Mouse (Mus musculus) gastrocnemius, adult 2 months (tissue): ENCODE data around the gene Bak1. TPM values are rescaled to one million over a fixed set of nuclear protein-coding genes. Genes with fewer than 3 reads are reported as not detected.

Experiments
- DNase-seq: peaks from one replicate; pipeline ENCODE4 v3.0.0; 2022
- H3K27ac ChIP-seq: fragments of 200-600 bp; 2 replicates; pipeline ENCODE4 v1.8.1; 2022; ENCODE audit warnings: mild to moderate bottlenecking
- H3K4me3 ChIP-seq: fragments of 200-600 bp; 2 replicates; pipeline ENCODE4 v1.8.1; 2022; ENCODE audit warnings: mild to moderate bottlenecking, moderate library complexity
- CTCF ChIP-seq: fragments of 200-600 bp; IDR thresholded peaks from 2 replicates; pipeline ENCODE4 v1.8.1; 2022; ENCODE audit warnings: antibody characterized with exemption, mild to moderate bottlenecking, moderate library complexity
- intact Hi-C: fragments of 180-260 bp; cut with DNase I; formaldehyde crosslinking; loops from one replicate; pipeline ENCODE4 v1.15.1; 2025
- total RNA-seq, 2 experiments: library from RNA; stranded (reverse); gene quantifications; 2 replicates each; pipeline ENCODE4 v1.2.3; 2021

The Bak1 gene
- total RNA-seq, 2 experiments from 2014 or later = 15.5 to 20.1 TPM

DNA sequence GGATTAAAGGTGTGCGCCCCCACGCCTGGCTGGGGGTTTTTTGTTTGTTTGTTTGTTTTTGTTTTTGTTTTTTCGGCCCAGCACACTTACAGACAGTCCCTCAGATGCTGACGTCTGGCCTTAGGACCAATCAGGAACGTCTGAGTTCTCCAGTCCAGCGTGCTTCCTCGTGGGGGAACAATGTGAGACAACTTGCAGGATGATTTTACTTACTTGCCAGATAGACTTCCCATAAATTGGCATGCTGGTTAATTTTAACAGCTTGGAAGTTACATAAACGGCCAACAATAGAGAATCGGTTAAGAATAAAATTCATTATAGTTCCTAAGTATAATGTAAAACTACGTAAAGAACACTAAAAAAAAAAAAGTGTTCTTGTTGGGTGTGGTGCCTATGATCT lies 17.6 kb downstream of the Bak1 start:
- no peak for TF ChIP-seq CTCF
- Histone ChIP-seq H3K4me3 (no peak overlapping the region), H3K27ac (no peak overlapping the region)
- DNase-seq = no peak
- intact Hi-C loops = no loop called here

DNA sequence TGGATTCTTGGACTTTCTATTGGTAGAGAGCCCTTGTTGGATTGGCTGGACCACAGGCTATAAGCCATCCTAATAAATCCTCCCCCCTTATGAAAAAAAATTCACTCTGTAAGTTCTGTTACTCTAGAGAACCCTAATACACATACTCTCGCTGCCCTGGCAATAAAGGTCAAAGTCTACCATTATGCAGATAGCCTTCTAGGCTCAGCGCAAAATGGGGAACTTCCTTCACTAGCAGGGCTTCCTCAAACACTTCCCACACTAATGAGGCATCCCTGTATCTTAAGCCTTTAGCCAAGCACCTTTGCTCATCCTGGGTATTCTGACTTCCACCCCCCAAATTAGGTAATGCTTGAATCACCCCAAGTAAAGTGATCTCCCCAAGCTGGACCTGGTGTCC lies 20.5 kb downstream of the Bak1 start:
- no peak overlapping the region for H3K27ac ChIP-seq
- TF ChIP-seq CTCF = no peak
- intact Hi-C loops = no loop called here
- H3K4me3 ChIP-seq = no peak overlapping the region
- DNase-seq = no peak

DNA sequence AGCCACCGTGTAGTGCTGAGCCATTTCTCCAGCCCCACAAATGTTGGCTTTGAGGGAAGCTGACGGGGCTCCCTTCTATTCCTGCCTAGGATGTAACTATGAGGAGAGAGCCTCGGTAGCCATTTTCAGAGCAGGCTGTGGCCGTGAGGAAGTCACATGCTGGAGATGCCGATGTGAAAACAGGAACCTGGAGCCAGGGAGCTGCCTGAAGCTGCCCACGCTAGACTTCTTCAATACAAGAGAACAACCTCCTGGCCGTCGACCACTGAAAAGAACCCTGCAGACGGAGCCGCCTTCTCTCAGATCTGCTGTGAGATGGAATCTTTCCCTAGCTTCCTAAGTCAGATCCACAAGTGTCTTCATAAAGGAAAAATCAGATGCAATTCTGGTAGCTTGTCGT lies 23.2 kb downstream of the Bak1 start:
- no peak for TF ChIP-seq CTCF
- no peak for DNase-seq
- intact Hi-C loops = no loop called here
- H3K27ac ChIP-seq = no peak overlapping the region
- no peak overlapping the region for H3K4me3 ChIP-seq

DNA sequence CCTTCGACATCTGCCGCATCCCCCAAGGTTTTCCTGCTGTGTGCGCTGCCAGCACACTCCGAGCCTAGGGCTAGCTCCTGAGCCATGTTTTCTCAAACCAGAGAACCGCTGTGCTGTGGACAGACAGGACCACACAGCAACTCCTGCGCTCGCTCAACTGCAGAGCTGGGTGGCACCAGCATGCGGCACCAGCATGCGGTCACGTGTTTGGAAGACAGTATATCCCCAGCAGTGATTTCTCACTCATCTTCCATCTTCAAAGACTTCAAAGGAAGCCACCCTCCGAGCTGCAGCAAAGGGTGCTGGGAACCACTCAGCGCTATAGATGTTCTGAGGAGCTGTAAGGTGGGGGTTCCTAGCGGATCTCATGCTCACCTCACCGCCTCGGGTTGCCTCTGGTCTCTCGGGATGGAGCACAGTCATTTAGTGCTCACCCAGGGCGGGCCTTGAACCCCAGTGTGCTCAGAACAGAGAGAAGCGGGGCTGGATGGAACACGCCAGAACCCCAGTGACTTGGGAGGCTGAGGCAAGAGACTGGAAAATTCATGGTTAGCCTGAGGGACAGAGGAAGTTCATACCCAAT lies 23.8 kb downstream of the Bak1 start:
- DNase-seq = no peak
- intact Hi-C loops = no loop called here
- H3K27ac ChIP-seq = no peak overlapping the region
- TF ChIP-seq CTCF = no peak
- no peak overlapping the region for H3K4me3 ChIP-seq

DNA sequence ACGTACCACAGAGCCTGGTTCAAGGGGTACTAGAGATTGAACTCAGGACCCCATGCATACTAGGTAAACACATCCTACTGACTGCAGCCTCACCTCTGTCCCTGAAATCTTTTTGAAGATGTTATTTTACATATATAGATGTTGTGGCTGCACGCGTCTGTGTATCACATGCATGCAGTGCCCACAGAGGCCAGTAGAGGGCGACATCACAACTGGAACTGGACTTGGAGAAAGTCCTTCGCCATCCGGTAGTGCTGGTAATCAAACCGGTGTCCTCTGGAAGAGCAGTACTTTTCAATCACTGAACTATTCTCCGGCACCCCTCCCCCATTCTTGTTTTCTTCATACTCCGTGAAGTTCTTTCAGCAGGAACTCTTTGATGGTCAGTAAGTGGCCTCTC lies 24.4 kb downstream of the Bak1 start:
- intact Hi-C loops = no loop called here
- peak; percentile 60 for DNase-seq
- Histone ChIP-seq H3K4me3 (no peak overlapping the region), H3K27ac (no peak overlapping the region)
- TF ChIP-seq CTCF = peak; percentile 85

DNA sequence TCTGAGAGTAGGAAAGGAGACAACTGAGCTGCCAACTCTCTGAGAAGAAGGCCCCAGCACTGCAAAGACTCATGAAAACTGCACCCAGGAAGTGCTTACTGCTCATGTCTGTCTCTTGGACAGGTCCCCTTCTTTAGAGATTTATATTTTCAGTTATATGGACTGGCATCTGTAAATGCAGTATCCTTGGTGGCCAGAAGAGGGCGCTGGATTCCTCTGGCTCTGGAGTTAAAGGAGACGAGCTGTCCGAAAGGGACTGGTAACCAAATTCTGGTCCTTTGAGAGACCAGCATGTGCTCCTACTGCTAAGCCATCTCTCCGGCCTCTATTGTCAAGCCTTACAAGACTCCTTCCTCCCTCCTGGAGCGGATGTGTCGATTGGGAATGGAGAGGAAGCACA lies 26.9 kb downstream of the Bak1 start:
- TF ChIP-seq CTCF = peak; percentile 62
- Histone ChIP-seq H3K27ac (no peak overlapping the region), H3K4me3 (no peak overlapping the region)
- DNase-seq = no peak
- intact Hi-C loops = no loop called here

DNA sequence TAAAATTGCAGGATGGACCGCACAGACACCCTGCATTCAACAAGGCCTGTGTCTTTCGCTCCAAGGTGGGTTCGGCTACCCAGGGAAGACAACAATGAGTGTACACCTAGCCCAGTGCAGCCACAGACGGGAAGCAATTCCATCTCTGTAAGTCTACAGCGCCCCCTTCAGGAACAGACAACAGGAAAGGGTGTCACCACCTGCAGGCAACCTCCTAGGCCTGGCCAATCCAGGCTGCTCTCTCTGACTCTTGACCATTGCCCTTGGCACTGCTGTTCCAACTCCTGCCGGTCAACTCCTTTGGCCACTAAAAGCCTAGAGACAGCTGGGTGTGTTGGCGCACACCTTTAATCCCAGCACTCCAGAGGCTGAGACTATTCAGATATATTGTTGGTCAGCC lies 27.7 kb downstream of the Bak1 start:
- intact Hi-C loops = no loop called here
- TF ChIP-seq CTCF = peak; percentile 22; the same call in 1 of the 2 replicates

DNA sequence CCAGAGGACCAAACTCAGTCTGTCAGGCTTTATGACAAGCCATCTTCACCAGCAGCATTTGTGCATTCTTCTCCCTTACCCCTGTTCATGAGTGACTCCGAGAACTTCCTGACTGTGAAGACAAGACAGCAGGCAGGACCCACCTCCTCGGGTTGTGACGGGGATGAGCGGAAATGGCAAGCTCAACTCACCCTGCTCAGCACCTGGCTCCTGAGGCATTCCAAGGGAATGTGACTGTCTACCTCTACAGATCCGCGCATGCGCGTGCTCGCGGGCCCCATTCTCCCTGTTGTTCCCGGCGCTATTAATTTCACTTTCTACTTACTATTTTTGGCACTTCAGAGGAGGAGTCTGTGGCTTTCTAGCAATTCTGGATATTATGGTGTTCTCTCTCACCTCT lies 28.8 kb downstream of the Bak1 start:
- Histone ChIP-seq H3K27ac (no peak overlapping the region), H3K4me3 (peak overlapping the region; percentile 48)
- no peak for TF ChIP-seq CTCF
- intact Hi-C loops = no loop called here
- no peak for DNase-seq

More for the DNA sequence above, 27.7 kb downstream of the Bak1 start:
- Histone ChIP-seq H3K4me3 (no peak overlapping the region), H3K27ac (no peak overlapping the region)
- no peak for DNase-seq

DNA sequence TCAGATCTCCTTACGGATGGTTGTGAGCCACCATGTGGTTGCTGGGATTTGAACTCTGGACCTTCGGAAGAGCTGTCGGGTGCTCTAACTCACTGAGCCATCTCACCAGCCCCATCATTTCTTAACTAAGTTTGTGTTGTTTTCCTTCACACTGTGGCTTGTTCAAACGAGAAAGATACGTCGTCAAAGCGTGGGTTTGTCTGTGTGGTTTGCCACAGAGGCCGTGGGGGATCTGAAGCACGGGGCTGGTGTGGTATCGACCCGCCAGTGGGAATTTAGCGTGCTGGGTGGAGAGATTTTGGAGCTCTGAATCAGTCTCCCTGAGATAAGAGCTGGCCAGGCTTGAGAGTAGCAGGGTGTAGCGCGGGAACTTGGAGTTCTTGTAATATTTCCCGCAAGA lies 30.5 kb downstream of the Bak1 start:
- intact Hi-C loops = no loop called here
- Histone ChIP-seq H3K27ac (no peak overlapping the region), H3K4me3 (no peak overlapping the region)
- TF ChIP-seq CTCF = no peak
- no peak for DNase-seq

DNA sequence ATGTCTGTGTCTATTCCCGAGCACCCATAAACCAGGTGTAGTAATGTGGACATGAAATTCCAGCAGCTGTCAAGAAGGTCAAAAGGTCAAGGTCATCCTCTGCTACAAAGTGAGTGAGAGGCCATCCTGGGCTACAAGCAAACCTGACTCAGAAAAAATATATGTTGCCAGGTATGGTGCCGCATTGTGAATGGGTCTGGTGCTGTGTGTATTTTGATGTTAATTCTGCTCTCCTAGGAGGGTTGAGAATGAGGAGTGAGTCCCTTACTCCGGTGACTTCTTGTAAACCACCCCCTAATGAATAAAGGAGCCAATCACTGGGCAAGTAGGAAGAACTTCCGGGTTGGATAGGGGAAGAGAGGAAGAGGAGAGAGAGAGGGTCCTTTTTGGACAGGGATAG lies 31.1 kb downstream of the Bak1 start:
- no peak for DNase-seq
- no peak overlapping the region for H3K27ac ChIP-seq
- H3K4me3 ChIP-seq = no peak overlapping the region
- TF ChIP-seq CTCF = no peak
- intact Hi-C loops = no loop called here

DNA sequence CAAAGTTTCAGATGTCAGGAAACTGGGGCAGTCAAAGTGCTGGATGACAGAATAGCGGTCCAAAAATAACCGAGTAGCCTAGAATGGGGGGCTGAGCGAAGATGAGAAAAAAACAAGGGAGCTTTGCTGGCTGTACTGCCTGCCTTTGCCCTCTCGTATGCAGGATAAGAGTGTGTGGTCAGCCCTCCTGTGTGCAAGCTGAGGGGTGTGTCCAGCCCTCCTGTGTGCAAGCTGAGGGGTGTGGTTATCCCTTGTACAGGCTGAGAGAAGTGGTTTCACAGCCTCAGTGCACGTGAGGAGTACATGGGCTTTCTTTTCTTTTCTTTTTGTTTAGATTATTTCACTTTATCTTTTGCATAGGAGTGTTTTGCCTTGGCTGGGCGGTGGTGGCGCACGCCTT lies 33.2 kb downstream of the Bak1 start:
- Histone ChIP-seq H3K4me3 (no peak overlapping the region), H3K27ac (no peak overlapping the region; the same call in 1 of the 2 replicates)
- intact Hi-C loops = no loop called here
- DNase-seq = peak; percentile 34
- no peak for TF ChIP-seq CTCF

DNA sequence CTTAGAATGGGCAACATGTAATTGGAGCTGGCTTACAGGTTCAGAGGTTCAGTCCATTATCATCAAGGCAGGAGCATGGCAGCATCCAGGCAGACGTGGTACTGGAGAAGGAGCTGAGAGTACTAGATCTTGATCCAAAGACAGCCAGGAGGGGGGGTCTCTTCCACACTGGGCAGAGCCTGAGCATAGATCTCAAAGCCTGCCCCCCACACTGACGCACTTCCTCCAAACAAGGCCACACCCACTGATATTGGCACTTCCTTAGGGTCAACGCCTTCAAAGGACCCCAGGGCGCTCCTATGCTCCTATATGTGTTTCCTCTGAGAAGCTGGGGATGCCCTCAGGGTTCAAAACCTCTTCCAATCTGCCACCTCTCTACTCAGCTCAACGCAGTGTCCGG lies 33.8 kb downstream of the Bak1 start:
- Histone ChIP-seq H3K27ac (peak overlapping the region; percentile 61; the same call in 1 of the 2 replicates), H3K4me3 (peak overlapping the region; percentile 31)
- TF ChIP-seq CTCF = no peak
- intact Hi-C loops = no loop called here
- DNase-seq = no peak

DNA sequence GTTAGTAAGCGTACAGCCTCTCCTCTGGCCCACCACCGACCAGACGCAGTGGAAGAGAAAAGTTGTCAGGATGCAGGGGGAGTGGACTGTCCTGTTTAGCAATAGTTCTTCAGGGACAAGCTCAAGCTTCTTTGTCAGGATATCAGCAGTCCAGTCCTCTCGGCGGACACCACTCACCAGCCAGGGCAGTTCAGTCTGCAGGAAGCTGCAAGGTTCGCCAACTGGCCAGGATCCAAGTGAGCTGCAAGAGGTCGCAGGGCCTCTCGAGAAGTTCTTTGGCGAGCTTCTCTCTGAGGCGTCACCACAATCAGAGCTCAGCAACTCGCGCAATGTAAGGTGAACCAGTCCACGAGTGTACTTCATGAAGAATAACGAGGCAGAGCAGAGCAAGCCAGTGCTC lies 34.4 kb downstream of the Bak1 start:
- DNase-seq = peak; percentile 75
- Histone ChIP-seq H3K27ac (peak overlapping the region; percentile 61), H3K4me3 (peak overlapping the region; percentile 31)
- intact Hi-C loops = no loop called here
- no peak for TF ChIP-seq CTCF

DNA sequence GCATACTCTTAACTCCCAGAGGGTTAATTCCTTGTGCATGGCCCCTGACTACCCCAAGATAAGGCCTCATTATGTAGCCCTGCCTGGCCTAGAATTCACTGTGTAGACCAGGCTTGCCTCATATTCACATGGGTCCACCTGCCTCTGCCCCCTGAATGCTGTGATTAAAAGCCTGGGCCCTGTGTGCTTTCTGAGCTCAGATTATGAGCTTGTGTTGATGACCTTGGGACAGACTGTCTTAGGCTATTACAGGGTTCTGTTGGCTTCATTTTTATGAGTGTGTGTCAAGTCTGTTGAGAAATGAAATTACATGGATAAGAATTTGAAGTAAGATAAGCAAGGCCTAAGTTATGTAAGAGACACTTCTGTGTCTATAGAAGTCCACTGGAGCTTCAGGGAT lies 38.3 kb downstream of the Bak1 start:
- intact Hi-C loops = no loop called here
- no peak for TF ChIP-seq CTCF
- Histone ChIP-seq H3K4me3 (no peak overlapping the region), H3K27ac (no peak overlapping the region)
- DNase-seq = no peak
